Mouse (Mus musculus): Measurements from ENCODE around the gene Pi16. TPM values are rescaled to one million over a fixed set of nuclear protein-coding genes. Genes with fewer than 3 reads are reported as not detected.
A peak's percentile ranks its signal among the peaks of the same experiment; 100 is the strongest.
"Not testable (repeated sequence)": the region's sequence is repeated elsewhere in the genome, so short reads cannot be mapped to it uniquely, and the experiment has no call there.

The Pi16 gene
- 0.32 and 0.51 TPM in 2 replicates for polyA plus RNA-seq (2014; fragmentation: Nextera tagmentation; extraction: Ambion mirVana)

DNA sequence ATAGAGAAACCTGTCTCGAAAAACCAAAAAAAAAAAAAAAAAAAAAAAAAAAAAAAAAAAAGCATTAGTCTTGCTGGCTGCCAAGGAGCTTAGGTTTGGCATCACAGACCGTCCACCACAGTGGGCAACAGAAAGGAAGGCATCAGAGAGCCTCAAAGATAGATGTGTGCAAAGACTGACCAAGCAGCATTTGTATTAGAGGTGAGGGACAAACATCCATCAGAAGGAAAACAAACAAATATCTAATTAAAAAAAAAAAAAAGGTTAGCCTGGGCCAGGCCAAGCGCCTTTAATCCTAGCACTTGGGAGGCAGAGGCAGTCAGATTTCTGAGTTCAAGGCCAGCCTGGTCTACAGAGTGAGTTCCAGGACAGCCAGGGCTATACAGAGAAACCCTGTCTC lies at the start of gene Pi16:
Gene Pi16 (plus strand): TSS at position 301 of the 400 bp plus-strand sequence.
- not testable (repeated sequence) for H3K4me2 ChIP-seq; H3K9me3 ChIP-seq (ENCODE audit: control insufficient read depth, low read length); DNase-seq (ENCODE audit: low spot score); H3K4me3 ChIP-seq (ENCODE audit: low read depth, low read length); H3K9ac ChIP-seq (ENCODE audit: low read depth, low read length); ATAC-seq (replicated peaks; ENCODE audit: low FRiP score); H3K36me3 ChIP-seq (ENCODE audit: control insufficient read depth, insufficient read depth, low read length)
- 72% methylated on average over 3 of the region's 3 CpGs for WGBS
- H3K4me1 ChIP-seq (replicated peaks; ENCODE audit: control insufficient read depth, insufficient read depth, low read length), result peaks cover 12% of the 10 kb centered on the region; the same call in 1 of the 2 replicates
- peaks cover 27% of the 10 kb centered on the region for H3K27me3 ChIP-seq (replicated peaks; ENCODE audit: control insufficient read depth, insufficient read depth, low read length)
- H3K27ac ChIP-seq (ENCODE audit: low read depth, low read length), result peak within 1 kb of the TSS; percentile 51; the same call in 1 of the 2 replicates

DNA sequence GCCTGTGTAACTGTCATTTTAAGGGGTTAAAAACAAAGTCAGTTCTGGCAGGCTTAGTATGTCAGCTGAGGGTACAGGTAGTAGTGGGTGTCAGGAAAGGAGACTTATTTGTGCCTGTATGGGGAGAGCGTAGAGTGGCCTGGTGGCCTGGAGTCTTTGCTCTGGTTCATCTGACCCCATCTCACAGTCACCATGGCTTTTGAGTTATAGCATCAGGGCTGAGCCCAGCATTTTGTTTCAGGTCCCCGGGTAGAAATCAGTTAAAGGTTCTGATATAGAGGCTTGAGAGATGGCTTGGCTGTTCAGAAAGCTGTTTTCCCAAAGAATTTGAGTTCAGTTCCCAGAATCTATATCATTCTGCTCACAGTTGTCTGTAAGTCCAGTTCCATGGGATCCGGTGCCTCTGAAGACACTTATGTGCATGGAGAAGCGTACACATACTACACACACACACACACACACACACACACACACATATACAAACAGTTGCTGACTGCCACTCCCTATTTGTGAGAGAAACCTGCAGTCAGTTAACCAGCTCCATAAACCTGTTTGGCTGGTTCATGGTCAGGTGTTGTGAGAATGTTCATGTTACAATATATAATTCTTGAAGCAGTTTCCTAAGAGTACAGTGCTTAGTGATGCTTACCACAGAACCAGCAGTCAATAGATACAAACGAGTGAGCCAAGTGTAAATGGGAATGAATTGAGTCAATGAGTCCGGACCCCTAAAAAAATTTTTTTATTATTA lies 49.4 kb upstream of the Pi16 start:
- 59% methylated on average over 6 of the region's 6 CpGs for WGBS
- Histone ChIP-seq H3K4me1 (replicated peaks; ENCODE audit: control insufficient read depth, insufficient read depth, low read length) (peaks cover 19% of the 10 kb centered on the region), H3K27ac (ENCODE audit: low read depth, low read length) (peak overlapping the region; percentile 53), H3K9ac (ENCODE audit: low read depth, low read length) (peak overlapping the region; percentile 64), H3K4me2 (peak overlapping the region; percentile 86), H3K36me3 (ENCODE audit: control insufficient read depth, insufficient read depth, low read length) (no peaks in the 10 kb centered on the region), H3K4me3 (ENCODE audit: low read depth, low read length) (peak overlapping the region; percentile 70), H3K27me3 (replicated peaks; ENCODE audit: control insufficient read depth, insufficient read depth, low read length) (no peaks in the 10 kb centered on the region), H3K9me3 (ENCODE audit: control insufficient read depth, low read length) (no peaks in the 10 kb centered on the region)
- ATAC-seq (replicated peaks; ENCODE audit: low FRiP score) (no peak), DNase-seq (ENCODE audit: low spot score) (no peak)

DNA sequence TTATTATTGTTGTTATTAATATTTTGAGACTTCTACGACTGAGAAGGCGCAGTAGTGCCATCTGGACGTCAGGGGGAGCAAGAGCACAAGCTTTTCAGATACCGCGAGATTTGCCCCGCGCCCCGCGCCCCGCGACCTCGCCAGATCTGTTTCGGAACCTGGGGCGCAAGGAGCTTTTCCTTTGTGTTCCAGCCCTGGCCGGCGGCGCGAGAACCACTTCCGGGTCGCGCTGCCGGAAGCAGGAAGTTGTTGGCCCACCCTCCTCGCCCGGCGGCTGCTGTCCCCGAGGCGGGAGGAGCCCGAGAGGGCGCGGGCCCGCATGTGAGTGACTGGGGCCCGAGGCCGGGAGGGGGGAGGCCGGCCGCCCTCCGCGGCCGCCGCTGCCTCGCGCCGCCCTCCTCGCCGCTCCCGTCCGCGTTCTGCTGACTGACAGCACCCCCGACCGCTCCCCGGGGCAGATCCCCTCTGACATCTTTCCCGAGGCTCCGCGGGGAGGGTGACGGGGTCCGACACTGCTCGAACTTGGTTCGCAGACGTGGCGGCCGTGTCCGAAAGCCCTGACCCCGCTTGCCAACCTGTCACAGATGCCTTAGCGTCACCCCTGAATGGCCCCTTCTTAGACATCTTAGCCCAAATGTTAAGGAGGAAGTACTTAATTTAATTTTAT lies 48.7 kb upstream of the Pi16 start, which contains the start of gene BC004004:
Gene BC004004 (plus strand): TSS at position 107 of the 667 bp plus-strand sequence.
- peak within 1 kb of the TSS; percentile 89 for H3K9ac ChIP-seq (ENCODE audit: low read depth, low read length)
- no peaks in the 10 kb centered on the region for H3K9me3 ChIP-seq (ENCODE audit: control insufficient read depth, low read length)
- DNase-seq (ENCODE audit: low spot score), result peak; percentile 97
- H3K4me3 ChIP-seq (ENCODE audit: low read depth, low read length), result peak within 1 kb of the TSS; percentile 70
- peak; percentile 93 for ATAC-seq (replicated peaks; ENCODE audit: low FRiP score)
- under 1% methylated on average over 47 of the region's 63 CpGs for WGBS
- H3K36me3 ChIP-seq (ENCODE audit: control insufficient read depth, insufficient read depth, low read length), result no peaks in the 10 kb centered on the region
- H3K27ac ChIP-seq (ENCODE audit: low read depth, low read length), result peak within 1 kb of the TSS; percentile 86
- H3K4me1 ChIP-seq (replicated peaks; ENCODE audit: control insufficient read depth, insufficient read depth, low read length), result peaks cover 20% of the 10 kb centered on the region
- peak within 1 kb of the TSS; percentile 86 for H3K4me2 ChIP-seq
- H3K27me3 ChIP-seq (replicated peaks; ENCODE audit: control insufficient read depth, insufficient read depth, low read length), result no peaks in the 10 kb centered on the region

DNA sequence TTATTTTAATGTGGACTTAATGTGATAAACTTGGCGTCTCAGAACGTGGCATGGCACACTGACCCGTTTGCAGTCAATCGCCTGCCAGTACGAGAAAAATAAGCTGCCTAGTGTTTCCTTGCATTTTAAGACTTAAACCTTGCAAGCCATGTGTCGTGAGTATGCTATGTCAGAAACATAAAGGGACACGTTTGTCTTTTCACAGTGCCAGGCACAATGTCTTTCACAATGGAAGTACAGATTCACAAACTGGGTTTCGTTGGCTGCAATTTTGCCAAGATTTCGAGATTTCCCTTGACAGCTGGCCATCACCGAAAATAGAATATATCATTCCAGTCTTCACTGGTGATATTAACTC lies 48.2 kb upstream of the Pi16 start:
- no peaks in the 10 kb centered on the region for H3K9me3 ChIP-seq (ENCODE audit: control insufficient read depth, low read length)
- peak overlapping the region; percentile 86 for H3K27ac ChIP-seq (ENCODE audit: low read depth, low read length)
- H3K36me3 ChIP-seq (ENCODE audit: control insufficient read depth, insufficient read depth, low read length), result no peaks in the 10 kb centered on the region
- H3K9ac ChIP-seq (ENCODE audit: low read depth, low read length), result peak overlapping the region; percentile 89
- DNase-seq (ENCODE audit: low spot score), result no peak
- WGBS, result 17% methylated on average over 10 of the region's 10 CpGs
- peak overlapping the region; percentile 86 for H3K4me2 ChIP-seq
- ATAC-seq (replicated peaks; ENCODE audit: low FRiP score), result no peak
- no peaks in the 10 kb centered on the region for H3K27me3 ChIP-seq (replicated peaks; ENCODE audit: control insufficient read depth, insufficient read depth, low read length)
- H3K4me1 ChIP-seq (replicated peaks; ENCODE audit: control insufficient read depth, insufficient read depth, low read length), result peaks cover 23% of the 10 kb centered on the region
- H3K4me3 ChIP-seq (ENCODE audit: low read depth, low read length), result peak overlapping the region; percentile 70

DNA sequence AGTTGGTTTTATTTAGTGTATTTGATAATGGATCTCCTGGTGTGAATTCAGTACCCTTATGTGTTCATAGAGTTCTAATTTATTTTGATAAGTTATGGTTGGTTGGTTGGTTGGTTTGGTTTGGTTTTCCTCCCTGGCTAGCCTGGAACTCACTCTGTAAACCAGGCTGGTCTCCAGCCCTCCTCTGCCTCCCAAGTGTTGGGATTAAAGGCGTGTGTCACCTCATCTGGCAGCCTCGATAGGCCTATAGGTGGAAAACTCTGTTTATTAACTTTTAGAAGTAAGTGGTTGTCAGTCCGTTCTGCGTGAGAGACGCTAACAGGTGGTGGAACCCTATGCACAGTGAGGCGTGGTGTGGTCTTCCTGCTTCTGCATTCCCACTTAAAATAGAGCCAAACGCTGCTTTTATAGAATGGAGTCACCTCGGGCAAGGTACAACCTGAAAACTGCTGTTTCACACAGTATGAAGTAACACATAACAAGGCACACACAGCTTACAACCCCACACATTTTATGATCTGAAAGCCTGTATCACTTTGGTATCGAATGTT lies 47.3 kb upstream of the Pi16 start:
- H3K27ac ChIP-seq (ENCODE audit: low read depth, low read length), result no peak overlapping the region

DNA sequence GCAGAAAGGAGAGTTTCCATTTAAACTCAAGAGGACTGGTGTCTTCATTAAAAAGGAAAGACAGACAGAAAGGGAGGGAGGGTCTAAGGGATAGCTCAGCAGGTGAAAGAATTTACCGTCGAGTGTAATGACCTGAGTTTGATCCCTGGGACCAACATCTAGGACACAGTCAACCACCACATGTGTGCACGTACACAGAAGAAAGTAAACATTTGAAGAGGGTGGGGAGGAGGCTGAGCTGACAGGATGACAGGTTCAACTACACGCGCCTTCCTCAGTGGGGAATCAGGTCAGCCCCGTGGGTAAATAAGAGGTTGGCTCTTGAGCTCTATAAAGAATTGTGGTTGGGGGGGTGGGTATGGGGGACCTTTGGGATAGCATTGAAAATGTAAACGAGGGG lies 44.3 kb upstream of the Pi16 start:
- no peak overlapping the region for H3K9ac ChIP-seq (ENCODE audit: low read depth, low read length)
- no peaks in the 10 kb centered on the region for H3K27me3 ChIP-seq (replicated peaks; ENCODE audit: control insufficient read depth, insufficient read depth, low read length)
- H3K4me1 ChIP-seq (replicated peaks; ENCODE audit: control insufficient read depth, insufficient read depth, low read length), result peaks cover 15% of the 10 kb centered on the region
- no peak overlapping the region for H3K4me2 ChIP-seq
- DNase-seq (ENCODE audit: low spot score), result no peak
- no peak overlapping the region for H3K27ac ChIP-seq (ENCODE audit: low read depth, low read length)
- WGBS, result 80% methylated on average over 7 of the region's 7 CpGs
- H3K4me3 ChIP-seq (ENCODE audit: low read depth, low read length), result no peak overlapping the region
- no peaks in the 10 kb centered on the region for H3K9me3 ChIP-seq (ENCODE audit: control insufficient read depth, low read length)
- ATAC-seq (replicated peaks; ENCODE audit: low FRiP score), result no peak
- H3K36me3 ChIP-seq (ENCODE audit: control insufficient read depth, insufficient read depth, low read length), result no peaks in the 10 kb centered on the region

More for the DNA sequence above, 47.3 kb upstream of the Pi16 start:
- 88% methylated on average over 9 of the region's 9 CpGs for WGBS
- no peaks in the 10 kb centered on the region for H3K27me3 ChIP-seq (replicated peaks; ENCODE audit: control insufficient read depth, insufficient read depth, low read length)
- ATAC-seq (replicated peaks; ENCODE audit: low FRiP score) (no peak), DNase-seq (ENCODE audit: low spot score) (no peak)
- H3K9me3 ChIP-seq (ENCODE audit: control insufficient read depth, low read length), result no peaks in the 10 kb centered on the region
- H3K9ac ChIP-seq (ENCODE audit: low read depth, low read length), result peak overlapping the region; percentile 89; the same call in 1 of the 2 replicates
- no peaks in the 10 kb centered on the region for H3K36me3 ChIP-seq (ENCODE audit: control insufficient read depth, insufficient read depth, low read length)
- H3K4me1 ChIP-seq (replicated peaks; ENCODE audit: control insufficient read depth, insufficient read depth, low read length), result peaks cover 18% of the 10 kb centered on the region
- peak overlapping the region; percentile 86 for H3K4me2 ChIP-seq
- H3K4me3 ChIP-seq (ENCODE audit: low read depth, low read length), result peak overlapping the region; percentile 70

DNA sequence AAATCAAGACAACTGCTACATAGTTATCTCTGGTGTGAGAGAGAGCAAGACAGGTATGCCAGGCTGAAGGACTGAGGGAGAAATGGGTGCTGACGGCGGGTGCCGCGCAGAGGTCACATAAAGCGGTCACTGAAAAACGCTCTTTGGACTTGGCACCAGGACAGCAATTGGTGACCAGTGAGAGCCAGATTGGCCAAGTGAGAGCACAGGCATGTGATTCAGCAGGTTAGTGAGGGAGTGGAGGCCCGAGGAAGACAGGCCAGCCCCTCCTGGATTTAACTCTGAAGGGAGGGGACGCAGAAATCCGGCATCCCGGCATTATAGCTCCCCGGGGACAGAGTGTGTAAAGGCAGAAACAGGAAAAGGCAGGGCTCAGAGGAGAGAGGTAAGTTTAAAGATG lies 43.6 kb upstream of the Pi16 start:
- no peak overlapping the region for H3K9ac ChIP-seq (ENCODE audit: low read depth, low read length)
- H3K4me3 ChIP-seq (ENCODE audit: low read depth, low read length), result no peak overlapping the region
- DNase-seq (ENCODE audit: low spot score) (no peak), ATAC-seq (replicated peaks; ENCODE audit: low FRiP score) (no peak)
- no peaks in the 10 kb centered on the region for H3K36me3 ChIP-seq (ENCODE audit: control insufficient read depth, insufficient read depth, low read length)
- H3K27me3 ChIP-seq (replicated peaks; ENCODE audit: control insufficient read depth, insufficient read depth, low read length), result no peaks in the 10 kb centered on the region
- 81% methylated on average over 11 of the region's 11 CpGs for WGBS
- H3K4me2 ChIP-seq, result no peak overlapping the region
- peaks cover 15% of the 10 kb centered on the region for H3K4me1 ChIP-seq (replicated peaks; ENCODE audit: control insufficient read depth, insufficient read depth, low read length)
- no peaks in the 10 kb centered on the region for H3K9me3 ChIP-seq (ENCODE audit: control insufficient read depth, low read length)
- H3K27ac ChIP-seq (ENCODE audit: low read depth, low read length), result peak overlapping the region; percentile 8; the same call in 1 of the 2 replicates

DNA sequence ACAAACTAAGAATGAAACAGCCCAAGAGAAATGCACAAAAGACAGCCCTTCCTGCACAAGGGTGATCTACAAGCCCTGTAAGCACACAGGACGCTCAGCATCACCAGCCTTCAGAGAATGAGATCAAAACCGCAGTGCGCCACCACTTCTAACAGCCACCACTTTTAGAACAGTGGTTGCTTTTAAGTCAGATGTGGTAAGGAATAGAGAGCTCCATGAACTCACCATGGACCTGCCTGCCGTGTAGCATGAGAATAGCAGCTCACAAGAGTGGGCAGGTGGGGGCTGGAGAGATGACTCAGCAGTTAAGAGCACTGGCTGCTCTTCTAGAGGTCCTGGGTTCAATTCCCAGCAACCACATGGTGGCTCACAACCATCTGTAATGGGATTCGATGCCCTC lies 37.1 kb upstream of the Pi16 start:
- Histone ChIP-seq H3K27ac (ENCODE audit: low read depth, low read length) (no peak overlapping the region), H3K9ac (ENCODE audit: low read depth, low read length) (no peak overlapping the region), H3K4me3 (ENCODE audit: low read depth, low read length) (no peak overlapping the region), H3K4me1 (replicated peaks; ENCODE audit: control insufficient read depth, insufficient read depth, low read length) (no peaks in the 10 kb centered on the region), H3K36me3 (ENCODE audit: control insufficient read depth, insufficient read depth, low read length) (no peaks in the 10 kb centered on the region), H3K27me3 (replicated peaks; ENCODE audit: control insufficient read depth, insufficient read depth, low read length) (no peaks in the 10 kb centered on the region), H3K4me2 (no peak overlapping the region), H3K9me3 (ENCODE audit: control insufficient read depth, low read length) (no peaks in the 10 kb centered on the region; the same call in 1 of the 2 replicates)
- no peak for ATAC-seq (replicated peaks; ENCODE audit: low FRiP score)
- 93% methylated on average over 5 of the region's 5 CpGs for WGBS
- DNase-seq (ENCODE audit: low spot score), result no peak
